Comparison of ENCODE assay signal across 35 mouse cellular contexts in genomic region chr3:27867731-27868130, GRCm38 (mm10). TPM values are rescaled to one million over a fixed set of nuclear protein-coding genes. Genes with fewer than 3 reads are reported as not detected.
A peak's percentile ranks its signal among the peaks of the same experiment; 100 is the strongest.
DNase-seq lines count a peak whose midpoint lies in the region; ATAC-seq and TF ChIP-seq lines count a peak whose summit lies in the region.
"Had no signal": no experiment of that assay in that cellular context is flagged by ENCODE, and none has a peak within 500 bp of the region (broad histone marks: within the 10 kb centered on the region; RNA-seq: fewer than 3 reads in every experiment).

No protein-coding gene starts in this region.

- TF ChIP-seq CTCF in C2C12 (IDR thresholded peaks at IDR 0.05; ENCODE audit: control insufficient read depth, insufficient read depth, insufficient read length) = no peak

- no peak overlapping the region for H3K27ac ChIP-seq in intestine, embryonic 14.5 days (ENCODE audit: low read depth)
- no peak overlapping the region for H3K27ac ChIP-seq in intestine, embryonic 15.5 days
- H3K27ac ChIP-seq: embryonic facial prominence, embryonic 12.5 days; forebrain, embryonic 10.5 days; forebrain, embryonic 15.5 days; gastrocnemius, adult 2 months; heart, embryonic 15.5 days; kidney, postnatal 0 days; limb, embryonic 13.5 days; midbrain, embryonic 12.5 days had no signal

- H3K4me2 ChIP-seq in intestine, embryonic 14.5 days (ENCODE audit: low read length) = no peak overlapping the region
- H3K4me2 ChIP-seq in intestine, embryonic 15.5 days (replicated peaks) = no peak overlapping the region
- no peak overlapping the region for H3K4me2 ChIP-seq in myocyte (ENCODE audit: low read depth)
- H3K4me2 ChIP-seq: embryonic facial prominence, embryonic 12.5 days; forebrain, embryonic 15.5 days; heart, embryonic 15.5 days; limb, embryonic 13.5 days; liver, embryonic 11.5 days; midbrain, embryonic 12.5 days had no signal

- H3K9me3 ChIP-seq in intestine, embryonic 14.5 days (ENCODE audit: control insufficient read depth, low read length) = no peaks in the 10 kb centered on the region
- no peaks in the 10 kb centered on the region for H3K9me3 ChIP-seq in intestine, embryonic 15.5 days
- H3K9me3 ChIP-seq: embryonic facial prominence, embryonic 12.5 days; forebrain, embryonic 10.5 days; forebrain, embryonic 15.5 days; G1E; heart, embryonic 15.5 days; limb, embryonic 13.5 days; midbrain, embryonic 12.5 days had no signal

- no peaks in the 10 kb centered on the region for H3K27me3 ChIP-seq in intestine, embryonic 14.5 days (replicated peaks; ENCODE audit: control insufficient read depth, insufficient read depth, low read length)
- no peaks in the 10 kb centered on the region for H3K27me3 ChIP-seq in intestine, embryonic 15.5 days (replicated peaks)
- H3K27me3 ChIP-seq in C2C12 (ENCODE audit: control insufficient read depth, insufficient read depth, insufficient read length) (no peaks in the 10 kb centered on the region), myocyte (ENCODE audit: control insufficient read depth, insufficient read depth, insufficient read length) (no peaks in the 10 kb centered on the region)
- H3K27me3 ChIP-seq: embryonic facial prominence, embryonic 12.5 days; forebrain, embryonic 15.5 days; heart, embryonic 15.5 days; limb, embryonic 13.5 days; midbrain, embryonic 12.5 days had no signal

- H3K4me1 ChIP-seq in intestine, embryonic 14.5 days (replicated peaks; ENCODE audit: control insufficient read depth, insufficient read depth, low read length) = peaks cover 12% of the 10 kb centered on the region
- H3K4me1 ChIP-seq in intestine, embryonic 15.5 days (replicated peaks) = peaks cover 3% of the 10 kb centered on the region

- no peaks in the 10 kb centered on the region for H3K36me3 ChIP-seq in intestine, embryonic 14.5 days (ENCODE audit: control insufficient read depth, insufficient read depth, low read length)
- H3K36me3 ChIP-seq in intestine, embryonic 15.5 days = no peaks in the 10 kb centered on the region
- no peaks in the 10 kb centered on the region for H3K36me3 ChIP-seq in C2C12 (ENCODE audit: control insufficient read depth, insufficient read depth)
- H3K36me3 ChIP-seq in myocyte (ENCODE audit: control insufficient read depth, insufficient read depth) = no peaks in the 10 kb centered on the region
- H3K36me3 ChIP-seq: embryonic facial prominence, embryonic 12.5 days; forebrain, embryonic 10.5 days; forebrain, embryonic 15.5 days; G1E; heart, embryonic 15.5 days; limb, embryonic 13.5 days; midbrain, embryonic 12.5 days had no signal

- TF ChIP-seq POLR2A in myocyte (IDR thresholded peaks at IDR 0.05; ENCODE audit: insufficient read length, low read depth) = no peak

- no peaks in the 10 kb centered on the region for H3K79me2 ChIP-seq in C2C12 (ENCODE audit: control insufficient read depth, insufficient read depth)
- no peaks in the 10 kb centered on the region for H3K79me2 ChIP-seq in myocyte (ENCODE audit: control insufficient read depth, insufficient read depth)

- H3K9ac ChIP-seq in intestine, embryonic 14.5 days (ENCODE audit: low read length) = no peak overlapping the region
- H3K9ac ChIP-seq in intestine, embryonic 15.5 days = no peak overlapping the region
- H3K9ac ChIP-seq: embryonic facial prominence, embryonic 12.5 days; forebrain, embryonic 15.5 days; heart, embryonic 15.5 days; limb, embryonic 13.5 days; midbrain, embryonic 12.5 days had no signal

- ATAC-seq in intestine, embryonic 14.5 days (replicated peaks; ENCODE audit: low FRiP score, low TSS enrichment, low read depth) = no peak
- ATAC-seq in intestine, embryonic 15.5 days = no peak
- ATAC-seq: forebrain, embryonic 15.5 days; hindbrain, embryonic 16.5 days; intestine, embryonic 16.5 days had no signal

- DNase-seq in intestine, embryonic 14.5 days (ENCODE audit: low spot score) = peak; percentile 32
- DNase-seq in 3134 (ENCODE audit: extremely low read depth, insufficient read length, low spot score) = peak; percentile 44
- DNase-seq in cerebellum, postnatal 14 days = no peak
- no peak for DNase-seq in right cerebral cortex, postnatal 10 days (ENCODE audit: low spot score in 2 of 2)
- DNase-seq: adrenal gland, adult 2 months; adrenal gland, postnatal 36 days; cerebellum, adult 18-20 months; cerebellum, postnatal 10 days; gastrocnemius, adult 2 months; gastrocnemius, postnatal 36 days; kidney, adult 8-10 months; layer of hippocampus, adult 9-11 months; lung, postnatal 36 days; spleen, adult 18-20 months; thymus, postnatal 4 days had no signal

- no peak overlapping the region for H3ac ChIP-seq in C2C12 (ENCODE audit: control insufficient read depth, insufficient read length, low read depth)
- H3ac ChIP-seq in myocyte (ENCODE audit: control insufficient read depth, insufficient read length) = no peak overlapping the region

- 56% methylated on average over 3 of the region's 3 CpGs for WGBS in intestine, embryonic 14.5 days
- WGBS in intestine, embryonic 15.5 days = 63% methylated on average over 3 of the region's 3 CpGs

- no peaks in the 10 kb centered on the region for H3K79me3 ChIP-seq in C2C12 (ENCODE audit: low read depth)

- no peak overlapping the region for H3K4me3 ChIP-seq in intestine, embryonic 14.5 days (ENCODE audit: low read depth, low read length)
- no peak overlapping the region for H3K4me3 ChIP-seq in intestine, embryonic 15.5 days (replicated peaks)
- no peak overlapping the region for H3K4me3 ChIP-seq in C2C12 (ENCODE audit: insufficient read depth, poor library complexity, severe bottlenecking)
- no peak overlapping the region for H3K4me3 ChIP-seq in myocyte
- H3K4me3 ChIP-seq: embryonic facial prominence, embryonic 12.5 days; forebrain, embryonic 10.5 days; forebrain, embryonic 15.5 days; gastrocnemius, adult 2 months; heart, embryonic 15.5 days; limb, embryonic 13.5 days; midbrain, embryonic 12.5 days had no signal

TF ChIP-seq in C2C12, 6 proteins besides CTCF, POLR2A, EP300 and RAD21:
- TF ChIP-seq USF1 (IDR thresholded peaks at IDR 0.05; ENCODE audit: low read depth) (peak; percentile 98), FOSL1 (IDR thresholded peaks at IDR 0.05; ENCODE audit: insufficient read depth, low read length, poor library complexity, severe bottlenecking) (no peak), MAX (IDR thresholded peaks at IDR 0.05) (peak; percentile 41)
TF ChIP-seq in C2C12: peak in this region for 2.

TF ChIP-seq in myocyte, 11 proteins besides CTCF, POLR2A, EP300 and RAD21:
- TF ChIP-seq USF1 (IDR thresholded peaks at IDR 0.05; ENCODE audit: low read depth) = peak; percentile 97
- TF ChIP-seq MAX (IDR thresholded peaks at IDR 0.05; ENCODE audit: low read depth) = no peak
- no peak for TF ChIP-seq MYOD1 (IDR thresholded peaks at IDR 0.05; ENCODE audit: control insufficient read depth in 1 of 3, insufficient read length in 2 of 3, low read depth in 2 of 3)
- TF ChIP-seq REST (IDR thresholded peaks at IDR 0.05; ENCODE audit: insufficient read depth, insufficient read length) = no peak
- TF ChIP-seq TCF12 (IDR thresholded peaks at IDR 0.05; ENCODE audit: insufficient read depth, poor library complexity, severe bottlenecking) = no peak
TF ChIP-seq in myocyte: peak in this region for 1.

RNA-seq across cellular contexts. Expression of gene Tmem212, which starts 28.4 kb away (rescaled TPM):
- polyA plus RNA-seq in intestine, embryonic 14.5 days (2014; fragmentation: Nextera tagmentation; extraction: Ambion mirVana) = not detected in 2 replicates
- polyA plus RNA-seq in intestine, embryonic 15.5 days (2015; fragmentation: Nextera tagmentation; extraction: Ambion mirVana) = not detected in 2 replicates
- polyA plus RNA-seq in C2C12 (2012; fragmentation: generic; extraction: Trizol) = not detected
- polyA plus RNA-seq in myocyte (2012; fragmentation: generic; extraction: Trizol) = not detected
- polyA plus RNA-seq: adrenal gland, adult 2 months; brain, embryonic 14.5 days; embryonic facial prominence, embryonic 12.5 days; forebrain, embryonic 10.5 days; forebrain, embryonic 15.5 days; frontal cortex, adult 2 months; G1E; heart, embryonic 15.5 days; hindbrain, embryonic 11.5 days; intestine, embryonic 16.5 days; limb, embryonic 13.5 days; liver, embryonic 11.5 days; liver, embryonic 16.5 days; midbrain, embryonic 12.5 days; neural tube, embryonic 11.5 days; stomach, embryonic 16.5 days had no signal

Comparison
In these comparisons a context has a peak if more than half of its experiments do, and no peak if none do; other contexts are left out.
1. DNase-seq: peak in intestine, embryonic 14.5 days (single experiment) and 3134 (single experiment); none in cerebellum, postnatal 14 days (0 of 2) and right cerebral cortex, postnatal 10 days (0 of 2).